Mouse (Mus musculus) cerebellum, adult 2 months (tissue): Measurements from ENCODE around the gene Tex44.

Experiments used
- CTCF ChIP-seq: fragments of 200-500 bp; IDR thresholded peaks from 2 replicates; pipeline ENCODE4 v1.5.1; 2011; ENCODE audit warnings: low read depth, mild to moderate bottlenecking, control low read depth, low read length, moderate library complexity, borderline replicate concordance; ENCODE audit not compliant: insufficient read depth
- POLR2A ChIP-seq: fragments of 200-500 bp; IDR thresholded peaks from 2 replicates; pipeline ENCODE4 v1.6.1; 2011; ENCODE audit warnings: low read length, control low read depth, borderline replicate concordance; ENCODE audit not compliant: insufficient read depth

DNA sequence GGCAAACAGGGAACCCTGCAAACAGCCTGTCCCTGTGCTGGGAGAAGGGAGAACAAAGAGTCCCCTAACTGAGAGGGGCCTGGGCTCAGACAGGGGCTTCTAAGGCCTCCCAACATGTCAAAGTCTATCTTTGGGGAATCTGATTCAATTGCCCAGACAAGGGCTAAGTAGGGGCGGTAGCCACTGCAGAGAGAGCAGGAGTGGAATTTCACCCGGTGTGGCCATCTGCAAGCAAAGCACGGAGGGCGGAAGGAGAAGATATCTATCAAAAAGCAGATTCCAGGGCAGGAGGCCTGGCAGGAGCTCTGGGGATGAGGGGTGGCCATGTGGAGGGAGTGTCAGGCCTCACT, 38.7 kb downstream of the Tex44 start:
- no peak for TF ChIP-seq POLR2A
- TF ChIP-seq CTCF: no peak
